Mouse (Mus musculus): ENCODE measurements around the gene Cbwd1.
"Not testable (repeated sequence)": the region's sequence is repeated elsewhere in the genome, so short reads cannot be mapped to it uniquely, and the experiment has no call there.

DNA sequence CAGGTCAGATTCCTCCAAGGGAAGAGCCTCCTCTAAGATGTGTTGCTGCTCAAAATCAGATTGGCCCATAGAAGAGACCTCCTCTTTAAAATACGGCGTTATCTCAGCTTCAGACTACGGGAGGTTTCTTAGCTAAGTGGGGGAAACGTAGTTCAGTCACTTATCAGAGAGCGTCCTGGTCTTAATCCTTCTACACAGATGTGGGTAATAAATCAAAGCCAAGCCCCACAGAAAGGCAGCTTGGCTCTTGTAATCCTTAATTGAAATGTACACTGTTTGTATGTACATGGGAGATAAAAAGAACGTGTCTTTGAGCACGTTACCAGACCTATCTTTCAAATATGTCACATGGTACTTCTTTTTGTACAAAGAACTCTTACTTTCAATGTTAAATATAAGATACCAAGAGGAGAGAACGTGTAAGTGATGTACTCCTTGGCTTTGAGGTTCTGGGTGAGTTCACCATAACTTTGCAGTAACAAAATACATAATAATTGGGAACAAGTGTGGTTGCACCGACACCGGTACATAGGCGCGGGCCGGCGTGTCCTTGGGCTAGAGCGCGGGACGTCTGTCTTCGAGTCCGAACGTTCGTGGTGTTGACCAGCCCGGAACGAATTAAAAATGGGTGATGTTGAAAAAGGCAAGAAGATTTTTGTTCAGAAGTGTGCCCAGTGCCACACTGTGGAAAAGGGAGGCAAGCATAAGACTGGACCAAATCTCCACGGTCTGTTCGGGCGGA, 86.1 kb downstream of the Cbwd1 start, which contains the start of gene Gm10053:
- TF ChIP-seq EP300, CTCF (IDR thresholded peaks at IDR 0.05; ENCODE audit: low read depth): not testable (repeated sequence)
